Mouse (Mus musculus) limb, embryonic 11.5 days (tissue): Measurements from ENCODE around the gene Scamp4. TPM values are rescaled to one million over a fixed set of nuclear protein-coding genes. Genes with fewer than 3 reads are reported as not detected.

Experiments used
- ATAC-seq: fragments of 200-750 bp; cut with Nextera tagmentation; 2 replicates; pipeline ENCODE4 v1.8.0; 2017; ENCODE audit warnings: low read depth; ENCODE audit not compliant: insufficient number of reproducible peaks, low FRiP score, low TSS enrichment
- DNase-seq: peaks from one replicate; pipeline ENCODE4 v3.0.0-alpha.2; 2015; ENCODE audit warnings: low spot score
- H3K27ac ChIP-seq: fragments of 300-500 bp; sonication (generic); replicated peaks from 2 replicates; pipeline ENCODE4 v1.5.1; 2014; ENCODE audit warnings: low read depth, mild to moderate bottlenecking, low read length
- H3K27me3 ChIP-seq: fragments of 300-500 bp; sonication (generic); 2 replicates; pipeline ENCODE4 v1.6.1; 2014; ENCODE audit warnings: mild to moderate bottlenecking, low read length, mixed read lengths; ENCODE audit not compliant: control insufficient read depth, insufficient read depth
- H3K36me3 ChIP-seq: fragments of 300-500 bp; sonication (generic); 2 replicates; pipeline ENCODE4 v1.6.1; 2014; ENCODE audit warnings: mild to moderate bottlenecking, low read length, moderate library complexity, mixed read lengths; ENCODE audit not compliant: control insufficient read depth, insufficient read depth
- H3K4me1 ChIP-seq: fragments of 300-500 bp; sonication (generic); 2 replicates; pipeline ENCODE4 v1.6.1; 2014; ENCODE audit warnings: low read length, mixed read lengths; ENCODE audit not compliant: control insufficient read depth, insufficient read depth
- H3K4me2 ChIP-seq: fragments of 300-500 bp; sonication (generic); 2 replicates; pipeline ENCODE4 v1.6.1; 2014; ENCODE audit warnings: low read depth, mild to moderate bottlenecking, moderate library complexity; ENCODE audit not compliant: severe bottlenecking
- H3K4me3 ChIP-seq: fragments of 300-500 bp; sonication (generic); 2 replicates; pipeline ENCODE4 v1.5.1; 2014; ENCODE audit warnings: low read depth, low read length
- H3K9ac ChIP-seq: fragments of 300-500 bp; sonication (generic); 2 replicates; pipeline ENCODE4 v1.6.1; 2014; ENCODE audit warnings: mild to moderate bottlenecking, low read length
- H3K9me3 ChIP-seq: fragments of 300-500 bp; sonication (generic); 2 replicates; pipeline ENCODE4 v1.6.1; 2016; ENCODE audit warnings: low read length; ENCODE audit not compliant: control insufficient read depth
- WGBS: fragments of 180-500 bp; shearing (Covaris S2); extraction: QIAGEN DNeasy Blood & Tissue Kit; methylation state at CpG from one replicate; pipeline ENCODE4 v1.1.7; 2014; 5-methylcytosine and 5-hydroxymethylcytosine counted together
- polyA plus RNA-seq: library from polyadenylated mRNA; unstranded; fragments of >200 nt; fragmentation: Nextera tagmentation; extraction: Ambion mirVana; gene quantifications from 2 replicates; pipeline ENCODE4 v1.2.1, GENCODE M21; 2014

Gene Scamp4
- polyA plus RNA-seq, 1 experiment from 2014 or later: 73.0 TPM

GRCm38 (mm10) chr10:80584642-80585552, 17.8 kb upstream of the Scamp4 start:
- ATAC-seq (no peak), DNase-seq (no peak)
- Histone ChIP-seq H3K4me2 (no peak overlapping the region), H3K4me3 (no peak overlapping the region), H3K9me3 (no peaks in the 10 kb centered on the region), H3K9ac (no peak overlapping the region; the same call in 1 of the 2 replicates), H3K27ac (0 out of 2 replicates have a peak overlapping the region, but pooled peaks have one; percentile 6), H3K27me3 (no peaks in the 10 kb centered on the region), H3K4me1 (peaks cover 13% of the 10 kb centered on the region), H3K36me3 (peaks cover 10% of the 10 kb centered on the region)
- 79% methylated on average over 12 of the region's 12 CpGs for WGBS

GRCm38 (mm10) chr10:80585581-80585980, 17.1 kb upstream of the Scamp4 start:
- H3K9ac ChIP-seq: no peak overlapping the region; the same call in 1 of the 2 replicates
- DNase-seq: no peak
- peaks cover 13% of the 10 kb centered on the region for H3K4me1 ChIP-seq
- WGBS: 96% methylated on average over 8 of the region's 8 CpGs
- H3K4me2 ChIP-seq: 0 out of 2 replicates have a peak overlapping the region, but pooled peaks have one; percentile 4
- H3K9me3 ChIP-seq: no peaks in the 10 kb centered on the region
- no peaks in the 10 kb centered on the region for H3K27me3 ChIP-seq
- no peak for ATAC-seq
- no peak overlapping the region for H3K27ac ChIP-seq
- H3K4me3 ChIP-seq: no peak overlapping the region
- peaks cover 10% of the 10 kb centered on the region for H3K36me3 ChIP-seq

- Histone ChIP-seq H3K36me3 (peaks cover 10% of the 10 kb centered on the region), H3K4me2 (peak overlapping the region; percentile 7), H3K9ac (no peak overlapping the region; the same call in 1 of the 2 replicates), H3K27me3 (no peaks in the 10 kb centered on the region), H3K4me1 (peaks cover 13% of the 10 kb centered on the region), H3K4me3 (0 out of 2 replicates have a peak overlapping the region, but pooled peaks have one; percentile 3), H3K9me3 (no peaks in the 10 kb centered on the region), H3K27ac (peak overlapping the region; percentile 68; the same call in 1 of the 2 replicates)
- DNase-seq (no peak), ATAC-seq (no peak)
- 94% methylated on average over 45 of the region's 51 CpGs for WGBS
These were observed 16.0 kb upstream of the Scamp4 start for GRCm38 (mm10) chr10:80586407-80587304.

GRCm38 (mm10) chr10:80587305-80587657, 15.4 kb upstream of the Scamp4 start:
- Histone ChIP-seq H3K4me3 (no peak overlapping the region), H3K4me1 (peaks cover 13% of the 10 kb centered on the region), H3K36me3 (peaks cover 10% of the 10 kb centered on the region), H3K9me3 (no peaks in the 10 kb centered on the region), H3K27ac (peak overlapping the region; percentile 68; the same call in 1 of the 2 replicates), H3K4me2 (no peak overlapping the region), H3K9ac (no peak overlapping the region), H3K27me3 (no peaks in the 10 kb centered on the region)
- DNase-seq (no peak), ATAC-seq (no peak)
- 58% methylated on average over 3 of the region's 4 CpGs for WGBS

- H3K9ac ChIP-seq: peak overlapping the region; percentile 82
- H3K36me3 ChIP-seq: peaks cover 7% of the 10 kb centered on the region
- H3K4me2 ChIP-seq: peak overlapping the region; percentile 78
- peak overlapping the region; percentile 82 for H3K4me3 ChIP-seq
- no peak for ATAC-seq
- WGBS: 21% methylated on average over 12 of the region's 12 CpGs
- no peaks in the 10 kb centered on the region for H3K9me3 ChIP-seq
- peaks cover 13% of the 10 kb centered on the region for H3K4me1 ChIP-seq
- no peak overlapping the region for H3K27ac ChIP-seq
- no peak for DNase-seq
- H3K27me3 ChIP-seq: no peaks in the 10 kb centered on the region
These were observed 13.4 kb upstream of the Scamp4 start for GRCm38 (mm10) chr10:80589127-80589878.

- peaks cover 10% of the 10 kb centered on the region for H3K4me1 ChIP-seq
- no peaks in the 10 kb centered on the region for H3K9me3 ChIP-seq
- peak; percentile 93 for ATAC-seq
- H3K4me2 ChIP-seq: peak within 1 kb of the TSS; percentile 78
- H3K4me3 ChIP-seq: peak within 1 kb of the TSS; percentile 82
- peak within 1 kb of the TSS; percentile 82 for H3K9ac ChIP-seq
- 0 out of 2 replicates have a peak within 1 kb of the TSS, but pooled peaks have one; percentile 52 for H3K27ac ChIP-seq
- no peaks in the 10 kb centered on the region for H3K27me3 ChIP-seq
- under 1% methylated on average over 68 of the region's 73 CpGs for WGBS
- H3K36me3 ChIP-seq: peaks cover 7% of the 10 kb centered on the region
- DNase-seq: peak; percentile 97
These were observed 12.5 kb upstream of the Scamp4 start, which contains the start of gene Abhd17a for GRCm38 (mm10) chr10:80589879-80590854. Gene Abhd17a (minus strand): TSS chr10:80590341.

- no peaks in the 10 kb centered on the region for H3K36me3 ChIP-seq
- no peak overlapping the region for H3K9ac ChIP-seq
- 43% methylated on average over 4 of the region's 4 CpGs for whole genome bisulfite sequencing
- no peak for ATAC-seq
- no peak overlapping the region for H3K4me3 ChIP-seq
- H3K27me3 ChIP-seq: no peaks in the 10 kb centered on the region
- no peaks in the 10 kb centered on the region for H3K4me1 ChIP-seq
- no peak overlapping the region for H3K27ac ChIP-seq
- no peak for DNase-seq
- no peaks in the 10 kb centered on the region for H3K9me3 ChIP-seq
- H3K4me2 ChIP-seq: no peak overlapping the region
These were observed 6.4 kb upstream of the Scamp4 start for GRCm38 (mm10) chr10:80596318-80596717.
